Mouse (Mus musculus): Measurements from ENCODE around the gene Batf. TPM values are rescaled to one million over a fixed set of nuclear protein-coding genes. Genes with fewer than 3 reads are reported as not detected.
"Not testable (repeated sequence)": the region's sequence is repeated elsewhere in the genome, so short reads cannot be mapped to it uniquely, and the experiment has no call there.

Batf gene
- polyA plus RNA-seq, 1 experiment, result 0.06 TPM

GRCm38 (mm10) chr12:85659319-85659718 lies 27.1 kb upstream of the Batf start:
- no peaks in the 10 kb centered on the region for H3K36me3 ChIP-seq (ENCODE audit: control insufficient read depth, insufficient read depth)
- no peaks in the 10 kb centered on the region for H3K79me2 ChIP-seq (ENCODE audit: control insufficient read depth, insufficient read depth)
- no peak overlapping the region for H3ac ChIP-seq (ENCODE audit: control insufficient read depth, insufficient read length, low read depth)
- H3K4me3 ChIP-seq (ENCODE audit: insufficient read depth, poor library complexity, severe bottlenecking), result no peak overlapping the region
- H3K27me3 ChIP-seq (ENCODE audit: control insufficient read depth, insufficient read depth, insufficient read length), result no peaks in the 10 kb centered on the region
- H3K79me3 ChIP-seq (ENCODE audit: low read depth), result no peaks in the 10 kb centered on the region
- TF ChIP-seq USF1 (IDR thresholded peaks at IDR 0.05; ENCODE audit: low read depth) (no peak), MYOD1 (IDR thresholded peaks at IDR 0.05; ENCODE audit: control insufficient read depth, insufficient read length, low read depth) (no peak), MAX (IDR thresholded peaks at IDR 0.05) (no peak), CTCF (IDR thresholded peaks at IDR 0.05; ENCODE audit: control insufficient read depth, insufficient read depth, insufficient read length) (no peak), FOSL1 (IDR thresholded peaks at IDR 0.05; ENCODE audit: insufficient read depth, low read length, poor library complexity, severe bottlenecking) (no peak), CEBPB (IDR thresholded peaks at IDR 0.05; ENCODE audit: low read depth) (no peak), MYOG (IDR thresholded peaks at IDR 0.05; ENCODE audit: control insufficient read depth, extremely low read depth, insufficient read length) (no peak)

- H3K79me3 ChIP-seq (ENCODE audit: low read depth), result no peaks in the 10 kb centered on the region
- H3K79me2 ChIP-seq (ENCODE audit: control insufficient read depth, insufficient read depth), result no peaks in the 10 kb centered on the region
- no peak overlapping the region for H3K4me3 ChIP-seq (ENCODE audit: insufficient read depth, poor library complexity, severe bottlenecking)
- H3K36me3 ChIP-seq (ENCODE audit: control insufficient read depth, insufficient read depth), result no peaks in the 10 kb centered on the region
- TF ChIP-seq FOSL1 (IDR thresholded peaks at IDR 0.05; ENCODE audit: insufficient read depth, low read length, poor library complexity, severe bottlenecking) (no peak), CEBPB (IDR thresholded peaks at IDR 0.05; ENCODE audit: low read depth) (no peak), MYOG (IDR thresholded peaks at IDR 0.05; ENCODE audit: control insufficient read depth, extremely low read depth, insufficient read length) (no peak), USF1 (IDR thresholded peaks at IDR 0.05; ENCODE audit: low read depth) (no peak), MAX (IDR thresholded peaks at IDR 0.05) (no peak), CTCF (IDR thresholded peaks at IDR 0.05; ENCODE audit: control insufficient read depth, insufficient read depth, insufficient read length) (no peak), MYOD1 (IDR thresholded peaks at IDR 0.05; ENCODE audit: control insufficient read depth, insufficient read length, low read depth) (no peak)
- no peaks in the 10 kb centered on the region for H3K27me3 ChIP-seq (ENCODE audit: control insufficient read depth, insufficient read depth, insufficient read length)
- no peak overlapping the region for H3ac ChIP-seq (ENCODE audit: control insufficient read depth, insufficient read length, low read depth)
Observed at GRCm38 (mm10) chr12:85660855-85661254, 25.6 kb upstream of the Batf start.

GRCm38 (mm10) chr12:85662232-85662631 lies 24.2 kb upstream of the Batf start:
- not testable (repeated sequence) for H3ac ChIP-seq (ENCODE audit: control insufficient read depth, insufficient read length, low read depth); H3K79me3 ChIP-seq (ENCODE audit: low read depth); H3K27me3 ChIP-seq (ENCODE audit: control insufficient read depth, insufficient read depth, insufficient read length); H3K36me3 ChIP-seq (ENCODE audit: control insufficient read depth, insufficient read depth); H3K4me3 ChIP-seq (ENCODE audit: insufficient read depth, poor library complexity, severe bottlenecking); H3K79me2 ChIP-seq (ENCODE audit: control insufficient read depth, insufficient read depth)

- Histone ChIP-seq H3ac (ENCODE audit: control insufficient read depth, insufficient read length, low read depth) (no peak overlapping the region), H3K27me3 (ENCODE audit: control insufficient read depth, insufficient read depth, insufficient read length) (no peaks in the 10 kb centered on the region), H3K79me2 (ENCODE audit: control insufficient read depth, insufficient read depth) (no peaks in the 10 kb centered on the region), H3K4me3 (ENCODE audit: insufficient read depth, poor library complexity, severe bottlenecking) (no peak overlapping the region), H3K79me3 (ENCODE audit: low read depth) (no peaks in the 10 kb centered on the region), H3K36me3 (ENCODE audit: control insufficient read depth, insufficient read depth) (no peaks in the 10 kb centered on the region)
- TF ChIP-seq USF1 (IDR thresholded peaks at IDR 0.05; ENCODE audit: low read depth), result no peak
- TF ChIP-seq CTCF (IDR thresholded peaks at IDR 0.05; ENCODE audit: control insufficient read depth, insufficient read depth, insufficient read length), result peak; percentile 49
Observed at GRCm38 (mm10) chr12:85662896-85663295, 23.6 kb upstream of the Batf start.

- no peaks in the 10 kb centered on the region for H3K36me3 ChIP-seq (ENCODE audit: control insufficient read depth, insufficient read depth)
- H3ac ChIP-seq (ENCODE audit: control insufficient read depth, insufficient read length, low read depth), result no peak overlapping the region
- H3K79me2 ChIP-seq (ENCODE audit: control insufficient read depth, insufficient read depth), result no peaks in the 10 kb centered on the region
- H3K27me3 ChIP-seq (ENCODE audit: control insufficient read depth, insufficient read depth, insufficient read length), result no peaks in the 10 kb centered on the region
- no peak for TF ChIP-seq MYOG (IDR thresholded peaks at IDR 0.05; ENCODE audit: control insufficient read depth, extremely low read depth, insufficient read length)
- no peak for TF ChIP-seq USF1 (IDR thresholded peaks at IDR 0.05; ENCODE audit: low read depth)
- no peak for TF ChIP-seq MYOD1 (IDR thresholded peaks at IDR 0.05; ENCODE audit: control insufficient read depth, insufficient read length, low read depth)
- no peak for TF ChIP-seq MAX (IDR thresholded peaks at IDR 0.05)
- TF ChIP-seq CTCF (IDR thresholded peaks at IDR 0.05; ENCODE audit: control insufficient read depth, insufficient read depth, insufficient read length), result no peak
- no peak for TF ChIP-seq FOSL1 (IDR thresholded peaks at IDR 0.05; ENCODE audit: insufficient read depth, low read length, poor library complexity, severe bottlenecking)
- TF ChIP-seq CEBPB (IDR thresholded peaks at IDR 0.05; ENCODE audit: low read depth), result no peak
- H3K4me3 ChIP-seq (ENCODE audit: insufficient read depth, poor library complexity, severe bottlenecking), result no peak overlapping the region
- no peaks in the 10 kb centered on the region for H3K79me3 ChIP-seq (ENCODE audit: low read depth)
Observed at GRCm38 (mm10) chr12:85666112-85666511, 20.4 kb upstream of the Batf start.

GRCm38 (mm10) chr12:85667071-85667470 lies 19.4 kb upstream of the Batf start:
- no peak overlapping the region for H3ac ChIP-seq (ENCODE audit: control insufficient read depth, insufficient read length, low read depth)
- no peaks in the 10 kb centered on the region for H3K79me3 ChIP-seq (ENCODE audit: low read depth)
- no peak overlapping the region for H3K4me3 ChIP-seq (ENCODE audit: insufficient read depth, poor library complexity, severe bottlenecking)
- H3K79me2 ChIP-seq (ENCODE audit: control insufficient read depth, insufficient read depth), result no peaks in the 10 kb centered on the region
- TF ChIP-seq CTCF (IDR thresholded peaks at IDR 0.05; ENCODE audit: control insufficient read depth, insufficient read depth, insufficient read length) (no peak), MYOG (IDR thresholded peaks at IDR 0.05; ENCODE audit: control insufficient read depth, extremely low read depth, insufficient read length) (no peak), MAX (IDR thresholded peaks at IDR 0.05) (no peak), MYOD1 (IDR thresholded peaks at IDR 0.05; ENCODE audit: control insufficient read depth, insufficient read length, low read depth) (no peak), USF1 (IDR thresholded peaks at IDR 0.05; ENCODE audit: low read depth) (no peak), CEBPB (IDR thresholded peaks at IDR 0.05; ENCODE audit: low read depth) (no peak), FOSL1 (IDR thresholded peaks at IDR 0.05; ENCODE audit: insufficient read depth, low read length, poor library complexity, severe bottlenecking) (no peak)
- H3K27me3 ChIP-seq (ENCODE audit: control insufficient read depth, insufficient read depth, insufficient read length), result no peaks in the 10 kb centered on the region
- H3K36me3 ChIP-seq (ENCODE audit: control insufficient read depth, insufficient read depth), result no peaks in the 10 kb centered on the region

All from C2C12 (cell line).